Mouse (Mus musculus) retina, adult 2 months (tissue): ENCODE results near the gene Msantd2.

Experiments used
- DNase-seq: peaks from one replicate; pipeline ENCODE4 v3.0.0-alpha.2; 2012; ENCODE audit warnings: low read depth, low spot score

Msantd2 gene

GRCm38 (mm10) chr9:37504348-37504747 is 15.2 kb downstream of the Msantd2 start:
- no peak for DNase-seq

- no peak for DNase-seq
Observed at GRCm38 (mm10) chr9:37506023-37506422, 16.9 kb downstream of the Msantd2 start.

- DNase-seq: no peak
Observed at GRCm38 (mm10) chr9:37512097-37512496, 23.0 kb downstream of the Msantd2 start.

GRCm38 (mm10) chr9:37514456-37514855 is 25.3 kb downstream of the Msantd2 start:
- DNase-seq: no peak

- no peak for DNase-seq
Observed at GRCm38 (mm10) chr9:37517467-37517866, 28.3 kb downstream of the Msantd2 start.

GRCm38 (mm10) chr9:37518991-37519390 is 29.9 kb downstream of the Msantd2 start:
- no peak for DNase-seq

- no peak for DNase-seq
Observed at GRCm38 (mm10) chr9:37519995-37520394, 30.9 kb downstream of the Msantd2 start.

GRCm38 (mm10) chr9:37525461-37525860 is 36.3 kb downstream of the Msantd2 start:
- DNase-seq: no peak

GRCm38 (mm10) chr9:37526443-37527395 is 37.6 kb downstream of the Msantd2 start:
- DNase-seq: no peak

- DNase-seq: no peak
Observed at GRCm38 (mm10) chr9:37527396-37528224, 38.5 kb downstream of the Msantd2 start, which contains the start of gene Esam. Gene Esam (plus strand): TSS chr9:37528078.

- DNase-seq: no peak
Observed at GRCm38 (mm10) chr9:37528225-37528970, 39.3 kb downstream of the Msantd2 start.

- DNase-seq: no peak
Observed at GRCm38 (mm10) chr9:37530031-37530887, 41.1 kb downstream of the Msantd2 start.

- no peak for DNase-seq
Observed at GRCm38 (mm10) chr9:37530888-37531705, 42.0 kb downstream of the Msantd2 start.

GRCm38 (mm10) chr9:37536851-37537250 is 47.7 kb downstream of the Msantd2 start:
- no peak for DNase-seq

GRCm38 (mm10) chr9:37537658-37538250 is 48.6 kb downstream of the Msantd2 start:
- no peak for DNase-seq

GRCm38 (mm10) chr9:37539170-37540025 is 50.3 kb downstream of the Msantd2 start, which contains the start of gene Vsig2:
Gene Vsig2 (plus strand): TSS chr9:37539255.
- DNase-seq: no peak

GRCm38 (mm10) chr9:37540226-37540625 is 51.1 kb downstream of the Msantd2 start:
- DNase-seq: no peak
